Mouse (Mus musculus): ENCODE measurements at regions not wholly inside any gene's neighbourhood (a gene's known extent, or its start where the extent isn't known, plus 50 kb on each side); places are given as distances from the start of the nearest gene placed in this dataset.
"Not testable (repeated sequence)": the region's sequence is repeated elsewhere in the genome, so short reads cannot be mapped to it uniquely, and the experiment has no call there.

DNA sequence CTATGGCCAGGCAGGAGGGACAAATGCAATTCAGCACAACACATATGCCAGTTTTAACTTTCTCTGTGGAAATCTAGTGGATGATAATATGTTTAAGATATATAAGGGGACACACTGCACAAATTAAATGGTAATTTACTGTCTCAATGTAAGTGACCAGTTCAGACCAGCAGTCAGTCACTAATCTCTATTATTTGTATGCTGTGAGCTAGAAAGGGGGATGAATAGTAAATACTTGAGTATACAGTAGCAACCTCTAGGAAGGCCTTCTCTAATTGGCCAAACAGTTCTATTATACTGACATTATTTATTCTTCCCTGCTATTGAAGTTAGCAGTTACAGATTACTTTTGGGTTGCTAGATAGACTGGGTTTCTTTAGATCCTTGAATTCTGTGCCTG lies 391.2 kb downstream of the Fign start:
- H3K4me3 ChIP-seq (ENCODE audit: low read depth, low read length) = no peak overlapping the region
- H3K9ac ChIP-seq (ENCODE audit: low read length) = no peak overlapping the region
- H3K4me2 ChIP-seq (ENCODE audit: low read length) = no peak overlapping the region
- H3K36me3 ChIP-seq (ENCODE audit: control insufficient read depth, insufficient read depth, low read length) = no peaks in the 10 kb centered on the region
- no peak for DNase-seq (ENCODE audit: low spot score)
- H3K27me3 ChIP-seq (replicated peaks; ENCODE audit: control insufficient read depth, insufficient read depth, low read length) = no peaks in the 10 kb centered on the region
- ATAC-seq (replicated peaks; ENCODE audit: low FRiP score, low TSS enrichment, low read depth) = no peak
- H3K27ac ChIP-seq (ENCODE audit: low read depth) = no peak overlapping the region
- H3K9me3 ChIP-seq (ENCODE audit: control insufficient read depth, low read length) = no peaks in the 10 kb centered on the region; the same call in 1 of the 2 replicates
- peaks cover 6% of the 10 kb centered on the region; the same call in 1 of the 2 replicates for H3K4me1 ChIP-seq (replicated peaks; ENCODE audit: control insufficient read depth, insufficient read depth, low read length)

DNA sequence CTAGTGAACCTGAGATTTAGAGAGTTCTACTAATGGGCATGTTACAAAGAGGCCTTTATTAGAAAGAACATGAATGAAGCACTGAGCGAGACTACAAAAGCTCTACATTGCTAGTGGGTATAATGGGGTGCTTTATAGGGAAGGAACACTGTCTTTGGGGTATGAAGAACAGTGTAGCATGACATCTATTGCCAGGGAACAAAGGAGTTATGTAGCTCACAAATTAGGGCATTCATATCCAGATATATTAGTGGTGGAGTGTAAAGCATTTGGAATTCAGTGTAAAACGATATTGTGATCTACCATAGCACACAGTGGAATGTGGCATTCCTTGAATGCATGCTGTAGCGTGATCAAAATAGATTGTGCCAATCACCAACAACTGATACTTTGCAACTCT lies 391.7 kb downstream of the Fign start:
- Histone ChIP-seq H3K27ac (ENCODE audit: low read depth) (no peak overlapping the region), H3K9me3 (ENCODE audit: control insufficient read depth, low read length) (no peaks in the 10 kb centered on the region; the same call in 1 of the 2 replicates), H3K36me3 (ENCODE audit: control insufficient read depth, insufficient read depth, low read length) (no peaks in the 10 kb centered on the region), H3K9ac (ENCODE audit: low read length) (no peak overlapping the region), H3K4me1 (replicated peaks; ENCODE audit: control insufficient read depth, insufficient read depth, low read length) (peaks cover 6% of the 10 kb centered on the region; the same call in 1 of the 2 replicates), H3K27me3 (replicated peaks; ENCODE audit: control insufficient read depth, insufficient read depth, low read length) (no peaks in the 10 kb centered on the region), H3K4me3 (ENCODE audit: low read depth, low read length) (no peak overlapping the region), H3K4me2 (ENCODE audit: low read length) (no peak overlapping the region)
- ATAC-seq (replicated peaks; ENCODE audit: low FRiP score, low TSS enrichment, low read depth) = no peak
- DNase-seq (ENCODE audit: low spot score) = no peak
- 86% methylated on average over 3 of the region's 3 CpGs for WGBS

DNA sequence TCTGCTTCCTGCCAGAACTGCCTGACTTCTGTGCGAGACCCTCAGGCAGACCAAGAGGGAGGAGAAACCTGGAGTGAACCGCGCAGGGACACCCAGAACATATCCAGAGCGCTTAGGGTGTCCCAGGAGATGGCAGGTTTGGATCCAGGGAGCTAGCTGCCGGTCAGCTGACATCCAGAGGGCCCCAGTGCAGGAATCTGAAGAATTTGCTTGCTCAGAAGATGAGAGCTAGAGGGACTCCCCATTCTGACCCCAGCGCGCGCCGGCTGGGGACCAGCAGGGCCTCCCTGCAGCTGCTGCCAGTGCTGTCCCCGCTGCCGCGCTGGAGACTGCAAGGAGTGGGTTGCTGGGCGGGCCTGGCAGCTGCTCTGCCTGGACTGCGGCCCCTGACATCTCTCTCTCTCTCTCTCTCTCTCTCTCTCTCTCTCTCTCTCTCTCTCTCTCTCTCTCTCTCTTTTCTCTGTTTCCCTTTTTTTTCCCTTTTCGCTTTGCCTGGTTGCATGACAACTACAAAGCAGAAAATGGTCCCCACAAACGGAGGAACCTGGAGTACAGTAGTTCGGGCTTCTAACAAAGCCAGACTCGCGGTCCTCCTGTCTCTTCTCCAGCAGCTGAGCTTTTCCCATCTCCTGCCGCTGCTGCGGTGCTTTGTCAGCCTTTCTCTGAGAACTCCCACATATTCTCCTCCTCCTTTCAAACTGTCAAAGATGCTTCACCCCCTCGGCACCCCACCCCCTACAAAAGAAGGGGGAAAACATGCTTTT lies 395.3 kb downstream of the Fign start:
- Histone ChIP-seq H3K9ac (ENCODE audit: low read length) (peak overlapping the region; percentile 40), H3K4me1 (replicated peaks; ENCODE audit: control insufficient read depth, insufficient read depth, low read length) (peaks cover 6% of the 10 kb centered on the region; the same call in 1 of the 2 replicates), H3K36me3 (ENCODE audit: control insufficient read depth, insufficient read depth, low read length) (no peaks in the 10 kb centered on the region), H3K4me3 (ENCODE audit: low read depth, low read length) (peak overlapping the region; percentile 34), H3K27me3 (replicated peaks; ENCODE audit: control insufficient read depth, insufficient read depth, low read length) (no peaks in the 10 kb centered on the region), H3K9me3 (ENCODE audit: control insufficient read depth, low read length) (no peaks in the 10 kb centered on the region; the same call in 1 of the 2 replicates), H3K4me2 (ENCODE audit: low read length) (peak overlapping the region; percentile 66), H3K27ac (ENCODE audit: low read depth) (peak overlapping the region; percentile 64; the same call in 1 of the 2 replicates)
- 4% methylated on average over 22 of the region's 22 CpGs for whole genome bisulfite sequencing
- DNase-seq (ENCODE audit: low spot score) (peak; percentile 80), ATAC-seq (replicated peaks; ENCODE audit: low FRiP score, low TSS enrichment, low read depth) (peak; percentile 84)

DNA sequence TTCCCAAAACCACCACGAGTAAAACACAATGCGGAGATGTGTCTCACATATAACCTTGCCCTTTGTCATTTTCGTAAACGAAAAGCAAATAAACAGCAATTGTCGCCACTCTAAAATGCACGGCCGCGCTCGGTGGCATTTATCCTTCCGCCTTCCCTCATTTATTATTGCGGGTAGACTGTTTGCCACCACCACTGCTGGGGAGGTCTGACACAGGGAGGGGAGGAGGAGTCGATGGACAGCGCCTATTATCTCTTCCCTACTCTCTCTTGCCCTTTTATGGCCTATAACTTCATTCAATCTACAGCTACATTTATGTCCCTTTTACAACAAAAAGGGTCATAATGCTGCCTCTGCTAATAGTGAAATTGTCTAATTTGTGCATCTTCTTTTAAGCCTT lies 396.0 kb downstream of the Fign start:
- peak; percentile 49 for DNase-seq (ENCODE audit: low spot score)

DNA sequence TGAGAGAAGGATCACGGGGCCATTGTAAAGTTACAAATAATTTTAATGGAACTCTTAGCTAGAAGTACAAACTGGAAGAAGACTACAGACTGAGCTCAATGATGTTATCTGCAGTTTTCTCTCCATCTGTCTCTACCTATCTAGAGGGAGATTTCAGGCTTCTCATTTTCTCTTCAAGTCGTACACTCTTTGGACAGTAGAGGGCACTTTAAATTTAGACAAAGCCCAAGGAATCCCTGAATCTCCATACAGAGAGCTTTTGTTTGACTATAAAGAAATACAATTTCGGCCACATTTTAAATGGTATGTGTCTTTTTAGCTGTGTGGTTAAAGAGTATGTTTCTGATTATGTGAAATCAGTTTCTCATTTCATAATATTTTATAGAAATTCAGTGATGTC lies 397.6 kb downstream of the Fign start:
- WGBS = 17% methylated on average over 3 of the region's 3 CpGs
- Histone ChIP-seq H3K27me3 (replicated peaks; ENCODE audit: control insufficient read depth, insufficient read depth, low read length) (no peaks in the 10 kb centered on the region), H3K4me3 (ENCODE audit: low read depth, low read length) (no peak overlapping the region), H3K4me2 (ENCODE audit: low read length) (no peak overlapping the region), H3K4me1 (replicated peaks; ENCODE audit: control insufficient read depth, insufficient read depth, low read length) (peaks cover 6% of the 10 kb centered on the region; the same call in 1 of the 2 replicates), H3K9ac (ENCODE audit: low read length) (no peak overlapping the region), H3K27ac (ENCODE audit: low read depth) (no peak overlapping the region), H3K9me3 (ENCODE audit: control insufficient read depth, low read length) (no peaks in the 10 kb centered on the region), H3K36me3 (ENCODE audit: control insufficient read depth, insufficient read depth, low read length) (no peaks in the 10 kb centered on the region)
- DNase-seq (ENCODE audit: low spot score) (no peak), ATAC-seq (replicated peaks; ENCODE audit: low FRiP score, low TSS enrichment, low read depth) (no peak)

More for the DNA sequence above, 396.0 kb downstream of the Fign start:
- H3K4me3 ChIP-seq (ENCODE audit: low read depth, low read length) = 0 out of 2 replicates have a peak overlapping the region, but pooled peaks have one; percentile 34
- H3K36me3 ChIP-seq (ENCODE audit: control insufficient read depth, insufficient read depth, low read length) = no peaks in the 10 kb centered on the region
- peaks cover 6% of the 10 kb centered on the region; the same call in 1 of the 2 replicates for H3K4me1 ChIP-seq (replicated peaks; ENCODE audit: control insufficient read depth, insufficient read depth, low read length)
- H3K9me3 ChIP-seq (ENCODE audit: control insufficient read depth, low read length) = no peaks in the 10 kb centered on the region
- H3K4me2 ChIP-seq (ENCODE audit: low read length) = peak overlapping the region; percentile 66
- no peak overlapping the region for H3K9ac ChIP-seq (ENCODE audit: low read length)
- 29% methylated on average over 13 of the region's 13 CpGs for WGBS
- H3K27me3 ChIP-seq (replicated peaks; ENCODE audit: control insufficient read depth, insufficient read depth, low read length) = no peaks in the 10 kb centered on the region
- no peak for ATAC-seq (replicated peaks; ENCODE audit: low FRiP score, low TSS enrichment, low read depth)
- peak overlapping the region; percentile 64; the same call in 1 of the 2 replicates for H3K27ac ChIP-seq (ENCODE audit: low read depth)

DNA sequence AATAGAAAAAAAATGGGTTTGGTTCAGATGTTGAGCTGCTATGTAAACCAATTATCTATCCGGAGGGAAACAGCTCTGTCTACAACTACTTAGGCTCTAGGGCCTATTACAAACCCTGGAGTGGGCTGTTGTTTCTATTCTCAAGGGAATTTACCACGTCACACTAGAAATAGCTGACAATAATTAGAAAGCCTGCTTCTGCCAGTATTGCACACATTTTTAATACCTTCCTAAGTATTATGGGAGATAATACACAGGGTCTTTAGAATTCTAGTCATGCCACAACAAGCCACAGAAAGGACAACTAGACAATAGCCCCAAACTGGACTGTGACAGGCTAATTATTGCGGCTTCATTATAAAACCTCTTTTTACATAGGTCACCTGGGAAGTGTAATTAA lies 428.1 kb downstream of the Fign start:
- H3K9me3 ChIP-seq (ENCODE audit: control insufficient read depth, low read length) = no peaks in the 10 kb centered on the region
- H3K4me1 ChIP-seq (replicated peaks; ENCODE audit: control insufficient read depth, insufficient read depth, low read length) = no peaks in the 10 kb centered on the region
- 72% methylated on average over 3 of the region's 3 CpGs for WGBS
- H3K36me3 ChIP-seq (ENCODE audit: control insufficient read depth, insufficient read depth, low read length) = no peaks in the 10 kb centered on the region
- H3K4me2 ChIP-seq (ENCODE audit: low read length) = no peak overlapping the region
- H3K9ac ChIP-seq (ENCODE audit: low read length) = no peak overlapping the region
- ATAC-seq (replicated peaks; ENCODE audit: low FRiP score, low TSS enrichment, low read depth) (no peak), DNase-seq (ENCODE audit: low spot score) (no peak)
- H3K27me3 ChIP-seq (replicated peaks; ENCODE audit: control insufficient read depth, insufficient read depth, low read length) = no peaks in the 10 kb centered on the region
- no peak overlapping the region for H3K4me3 ChIP-seq (ENCODE audit: low read depth, low read length)
- H3K27ac ChIP-seq (ENCODE audit: low read depth) = no peak overlapping the region

DNA sequence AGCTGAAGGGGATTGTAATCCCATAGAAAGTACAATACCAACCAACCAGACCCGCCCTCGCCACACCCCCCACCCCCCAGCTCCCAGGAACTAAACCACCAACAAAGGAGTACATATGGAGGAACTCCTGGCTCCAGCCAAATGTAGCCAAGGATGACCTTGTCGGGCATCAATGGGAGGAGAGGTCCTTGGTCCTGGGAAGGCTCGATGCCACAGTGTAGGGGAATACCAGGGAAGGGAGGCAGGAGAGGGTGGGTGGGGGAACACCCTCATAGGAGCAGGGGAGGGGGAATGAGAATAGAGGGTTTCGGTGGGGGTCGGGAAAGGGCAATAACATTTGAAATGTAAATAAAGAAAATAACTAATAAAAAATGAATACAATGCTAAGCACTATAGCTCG lies 429.1 kb downstream of the Fign start:
- H3K4me1 ChIP-seq (replicated peaks; ENCODE audit: control insufficient read depth, insufficient read depth, low read length) = no peaks in the 10 kb centered on the region
- no peaks in the 10 kb centered on the region for H3K36me3 ChIP-seq (ENCODE audit: control insufficient read depth, insufficient read depth, low read length)
- no peak overlapping the region for H3K27ac ChIP-seq (ENCODE audit: low read depth)
- WGBS = 78% methylated on average over 7 of the region's 7 CpGs
- H3K9me3 ChIP-seq (ENCODE audit: control insufficient read depth, low read length) = no peaks in the 10 kb centered on the region
- ATAC-seq (replicated peaks; ENCODE audit: low FRiP score, low TSS enrichment, low read depth) = no peak
- H3K4me2 ChIP-seq (ENCODE audit: low read length) = no peak overlapping the region
- H3K9ac ChIP-seq (ENCODE audit: low read length) = no peak overlapping the region
- H3K27me3 ChIP-seq (replicated peaks; ENCODE audit: control insufficient read depth, insufficient read depth, low read length) = no peaks in the 10 kb centered on the region
- DNase-seq (ENCODE audit: low spot score) = no peak
- H3K4me3 ChIP-seq (ENCODE audit: low read depth, low read length) = no peak overlapping the region

DNA sequence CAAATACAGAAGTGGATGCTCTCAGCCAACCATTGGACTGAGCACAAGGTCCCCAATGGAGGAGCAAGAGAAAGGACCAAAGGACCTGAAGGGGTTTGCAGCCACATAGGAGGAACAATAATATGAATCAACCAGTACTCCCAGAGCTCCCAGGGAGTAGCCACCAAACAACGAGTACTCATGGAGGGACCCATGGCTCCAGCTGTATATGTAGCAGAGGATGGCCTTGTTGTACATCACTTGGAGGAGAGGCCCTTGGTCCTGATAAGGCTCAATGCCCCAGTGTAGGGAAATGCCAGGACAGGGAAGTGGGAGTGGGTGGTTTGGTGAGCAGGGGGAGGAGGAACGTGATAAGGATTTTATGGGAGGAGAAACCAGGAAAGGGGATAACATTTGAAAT lies 437.9 kb downstream of the Fign start:
- H3K9ac ChIP-seq (ENCODE audit: low read length); H3K4me1 ChIP-seq (replicated peaks; ENCODE audit: control insufficient read depth, insufficient read depth, low read length); H3K4me3 ChIP-seq (ENCODE audit: low read depth, low read length); DNase-seq (ENCODE audit: low spot score); H3K27me3 ChIP-seq (replicated peaks; ENCODE audit: control insufficient read depth, insufficient read depth, low read length); H3K9me3 ChIP-seq (ENCODE audit: control insufficient read depth, low read length); ATAC-seq (replicated peaks; ENCODE audit: low FRiP score, low TSS enrichment, low read depth); H3K27ac ChIP-seq (ENCODE audit: low read depth); H3K36me3 ChIP-seq (ENCODE audit: control insufficient read depth, insufficient read depth, low read length); H3K4me2 ChIP-seq (ENCODE audit: low read length): not testable (repeated sequence)
- WGBS = 85% methylated on average over 2 of the region's 2 CpGs

All from intestine, embryonic 14.5 days (tissue).